Mouse (Mus musculus): ENCODE measurements around the gene Dcun1d2.

GRCm38 (mm10) chr8:13209770-13210169 lies 78.2 kb downstream of the Dcun1d2 start:
- TF ChIP-seq CTCF (IDR thresholded peaks at IDR 0.05) (no peak), EP300 (IDR thresholded peaks at IDR 0.05) (no peak)

Data from lung, postnatal 0 days (tissue).